Mouse (Mus musculus) embryonic facial prominence, embryonic 10.5 days (tissue): ENCODE results near the gene Cdcp2. TPM values are rescaled to one million over a fixed set of nuclear protein-coding genes. Genes with fewer than 3 reads are reported as not detected.
"Not testable (repeated sequence)": the region's sequence is repeated elsewhere in the genome, so short reads cannot be mapped to it uniquely, and the experiment has no call there.

Experiments used
- DNase-seq: peaks from one replicate; pipeline ENCODE4 v3.0.0-alpha.2; 2017; ENCODE audit warnings: low spot score
- H3K27ac ChIP-seq: fragments of 300-500 bp; sonication (generic); replicated peaks from 2 replicates; pipeline ENCODE4 v1.5.1; 2016; ENCODE audit warnings: mild to moderate bottlenecking
- H3K27me3 ChIP-seq: fragments of 300-500 bp; sonication (generic); replicated peaks from 2 replicates; pipeline ENCODE4 v1.6.1; 2016; ENCODE audit warnings: low read depth, mild to moderate bottlenecking; ENCODE audit not compliant: poor library complexity, severe bottlenecking
- H3K36me3 ChIP-seq: fragments of 300-500 bp; sonication (generic); replicated peaks from 2 replicates; pipeline ENCODE4 v1.6.1; 2016; ENCODE audit warnings: mild to moderate bottlenecking, moderate library complexity
- H3K4me1 ChIP-seq: fragments of 300-500 bp; sonication (generic); 2 replicates; pipeline ENCODE4 v1.6.1; 2016
- H3K4me3 ChIP-seq: fragments of 300-500 bp; sonication (generic); 2 replicates; pipeline ENCODE4 v1.5.1; 2016; ENCODE audit warnings: mild to moderate bottlenecking, moderate library complexity
- H3K9me3 ChIP-seq: fragments of 300-500 bp; sonication (generic); 2 replicates; pipeline ENCODE4 v1.6.1; 2016; ENCODE audit warnings: mild to moderate bottlenecking
- WGBS: fragments of 180-500 bp; shearing (Covaris S2); methylation state at CpG from one replicate; pipeline ENCODE4 v1.1.7; 2016; 5-methylcytosine and 5-hydroxymethylcytosine counted together
- polyA plus RNA-seq: library from polyadenylated mRNA; unstranded; fragments of >200 nt; fragmentation: Nextera tagmentation; extraction: Ambion mirVana; gene quantifications from 2 replicates; pipeline ENCODE4 v1.2.1, GENCODE M21; 2016

The Cdcp2 gene
- polyA plus RNA-seq, 1 experiment from 2014 or later = 0.22 TPM

DNA sequence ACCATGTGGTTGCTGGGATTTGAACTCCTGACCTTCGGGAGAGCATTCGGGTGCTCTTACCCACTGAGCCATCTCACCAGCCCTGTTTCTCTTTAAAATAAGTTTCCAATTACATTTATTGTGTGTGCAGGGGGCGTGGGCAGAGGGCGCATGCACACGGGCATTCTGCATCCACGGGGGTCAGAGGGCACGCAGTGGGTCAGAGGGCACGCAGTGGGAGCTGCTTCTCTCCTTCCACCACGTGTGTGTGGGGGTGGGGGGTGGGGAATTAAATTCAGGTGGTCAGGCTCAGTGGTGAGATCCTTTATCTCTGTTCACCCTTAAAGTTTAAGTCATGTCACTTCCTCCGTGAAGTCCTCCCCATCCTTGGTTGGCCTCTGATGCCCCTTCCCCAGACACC is 1.7 kb downstream of the Cdcp2 start:
- Histone ChIP-seq H3K27me3 (no peaks in the 10 kb centered on the region), H3K9me3 (no peaks in the 10 kb centered on the region), H3K4me1 (peaks cover 69% of the 10 kb centered on the region), H3K4me3 (no peak overlapping the region), H3K27ac (0 out of 2 replicates have a peak overlapping the region, but pooled peaks have one; percentile 40), H3K36me3 (no peaks in the 10 kb centered on the region)
- DNase-seq = no peak
- WGBS = 54% methylated on average over 10 of the region's 10 CpGs

DNA sequence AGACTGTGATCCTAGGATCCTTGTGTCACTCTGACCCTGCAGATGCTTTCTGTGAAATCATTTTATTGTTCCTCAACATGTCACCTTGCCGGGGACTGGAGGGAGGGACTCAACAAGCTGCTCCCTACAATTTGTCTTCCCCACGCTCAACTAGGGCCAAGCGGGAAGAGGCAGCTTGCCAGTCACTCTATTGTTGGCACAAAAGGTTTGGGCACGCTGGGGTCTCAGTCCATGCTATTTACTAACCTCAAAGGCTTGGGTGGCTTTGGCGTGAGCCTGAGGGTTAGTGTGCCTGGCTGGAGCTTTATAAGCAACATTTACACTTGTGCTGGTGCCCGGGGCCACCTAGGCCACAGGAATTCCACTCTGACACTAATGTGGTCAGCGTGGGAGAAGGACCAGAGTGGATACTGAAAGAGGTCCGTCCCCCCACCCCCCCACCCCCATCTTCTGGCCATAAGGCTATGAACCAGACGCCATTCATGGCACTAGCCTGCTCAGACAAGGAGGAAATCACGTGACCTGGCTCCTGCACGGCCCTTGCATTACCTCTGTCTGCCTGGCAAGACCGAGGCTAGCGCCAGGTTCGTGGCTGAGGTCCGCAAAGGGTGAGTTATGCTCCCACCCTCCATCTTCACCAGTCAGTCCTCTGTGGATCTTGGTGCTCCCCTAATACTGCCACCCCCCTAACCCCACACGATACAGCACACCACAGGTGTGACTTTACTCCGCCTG is 2.3 kb downstream of the Cdcp2 start:
- Histone ChIP-seq H3K4me3 (no peak overlapping the region), H3K27me3 (no peaks in the 10 kb centered on the region), H3K4me1 (peaks cover 65% of the 10 kb centered on the region), H3K36me3 (no peaks in the 10 kb centered on the region), H3K9me3 (no peaks in the 10 kb centered on the region), H3K27ac (peak overlapping the region; percentile 57; the same call in 1 of the 2 replicates)
- WGBS = 82% methylated on average over 17 of the region's 17 CpGs
- no peak for DNase-seq

DNA sequence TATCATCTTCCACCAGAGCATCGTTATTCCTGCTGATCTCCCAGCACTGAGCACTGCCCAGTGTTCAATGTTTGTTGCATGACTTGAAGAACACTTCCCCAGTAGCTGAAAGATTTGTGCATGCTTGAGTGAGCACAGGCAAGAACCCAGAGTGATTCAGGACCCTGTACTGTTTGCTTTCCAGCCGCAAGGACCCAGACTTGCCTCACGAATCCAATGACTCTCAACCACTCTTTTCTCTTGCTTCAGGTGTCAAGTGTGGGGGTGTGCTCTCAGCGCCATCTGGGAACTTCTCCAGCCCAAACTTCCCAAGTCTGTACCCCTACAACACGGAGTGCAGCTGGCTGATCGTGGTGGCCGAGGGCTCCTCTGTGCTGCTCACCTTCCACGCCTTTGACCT is 5.5 kb downstream of the Cdcp2 start:
- WGBS = 75% methylated on average over 8 of the region's 8 CpGs
- Histone ChIP-seq H3K36me3 (no peaks in the 10 kb centered on the region), H3K4me3 (no peak overlapping the region), H3K4me1 (peaks cover 45% of the 10 kb centered on the region), H3K27me3 (no peaks in the 10 kb centered on the region), H3K9me3 (no peaks in the 10 kb centered on the region), H3K27ac (peak overlapping the region; percentile 35; the same call in 1 of the 2 replicates)
- DNase-seq = no peak

DNA sequence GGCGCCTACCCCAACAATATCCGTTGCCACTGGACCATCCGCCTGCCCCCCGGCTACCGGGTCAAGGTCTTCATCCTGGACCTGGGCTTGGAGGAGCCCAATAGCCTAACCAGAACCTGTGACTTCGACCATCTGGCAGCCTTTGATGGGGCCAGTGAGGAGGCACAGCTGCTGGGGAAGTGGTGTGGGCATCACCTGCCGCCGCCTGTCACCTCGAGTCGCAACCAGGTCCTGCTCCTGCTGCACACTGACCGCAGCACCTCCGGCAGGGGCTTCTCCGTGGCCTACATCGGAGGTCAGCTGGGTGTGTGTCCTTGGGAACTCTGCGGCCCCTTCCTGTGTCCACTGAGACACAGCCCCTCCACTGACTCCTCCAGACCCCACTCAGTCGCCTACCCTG is 10.1 kb downstream of the Cdcp2 start:
- 89% methylated on average over 16 of the region's 16 CpGs for WGBS
- no peak for DNase-seq
- Histone ChIP-seq H3K27ac (peak overlapping the region; percentile 42; the same call in 1 of the 2 replicates), H3K9me3 (no peaks in the 10 kb centered on the region), H3K36me3 (no peaks in the 10 kb centered on the region), H3K4me1 (peaks cover 44% of the 10 kb centered on the region), H3K4me3 (no peak overlapping the region), H3K27me3 (no peaks in the 10 kb centered on the region)

DNA sequence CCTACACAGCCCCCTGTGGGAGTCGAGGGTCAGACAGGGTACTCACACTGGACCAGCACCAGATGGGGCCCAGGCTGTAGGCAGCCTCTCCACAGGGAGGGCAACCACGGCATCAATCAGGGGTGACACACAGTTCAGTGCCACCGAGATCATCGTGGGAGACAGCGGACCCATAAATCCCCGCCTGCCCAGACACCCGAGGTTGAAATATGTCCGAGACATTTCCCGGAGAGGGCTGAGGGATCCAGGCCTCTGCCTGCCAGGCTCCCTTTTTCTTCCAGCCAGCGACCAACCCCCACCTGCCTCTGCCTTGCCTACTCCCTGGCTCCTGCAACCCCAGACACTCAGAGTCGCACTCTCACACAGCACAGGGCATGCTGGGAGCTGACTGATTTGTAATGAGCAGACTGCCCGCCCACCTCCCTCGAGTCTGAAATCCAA is 11.6 kb downstream of the Cdcp2 start:
- no peaks in the 10 kb centered on the region for H3K9me3 ChIP-seq
- H3K4me3 ChIP-seq = no peak overlapping the region
- peaks cover 31% of the 10 kb centered on the region for H3K4me1 ChIP-seq
- H3K27ac ChIP-seq = peak overlapping the region; percentile 42
- WGBS = 65% methylated on average over 13 of the region's 13 CpGs
- no peaks in the 10 kb centered on the region for H3K36me3 ChIP-seq
- peak; percentile 38 for DNase-seq
- no peaks in the 10 kb centered on the region for H3K27me3 ChIP-seq

DNA sequence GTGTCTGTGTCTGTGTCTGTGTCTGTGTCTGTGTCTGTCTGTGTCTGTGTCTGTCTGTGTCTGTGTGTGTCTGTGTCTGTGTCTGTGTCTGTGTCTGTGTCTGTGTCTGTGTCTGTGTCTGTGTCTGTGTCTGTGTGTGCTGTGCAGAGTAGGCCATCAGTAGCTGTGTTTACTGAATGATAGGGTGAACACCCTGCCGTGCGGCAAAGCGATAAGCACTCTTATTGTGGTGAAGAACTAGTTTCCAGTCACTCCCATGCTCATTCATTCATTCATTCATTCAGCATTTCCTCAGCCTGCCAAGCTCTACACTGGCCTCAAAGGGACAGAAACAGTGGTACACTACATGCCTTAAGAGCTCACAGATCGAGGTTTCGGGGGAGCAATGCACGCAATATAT is 12.5 kb downstream of the Cdcp2 start:
- WGBS = 93% methylated on average over 6 of the region's 6 CpGs
- not testable (repeated sequence) for H3K4me3 ChIP-seq, H3K36me3 ChIP-seq, H3K27me3 ChIP-seq, H3K27ac ChIP-seq, DNase-seq, H3K9me3 ChIP-seq
- H3K4me1 ChIP-seq = peaks cover 33% of the 10 kb centered on the region

DNA sequence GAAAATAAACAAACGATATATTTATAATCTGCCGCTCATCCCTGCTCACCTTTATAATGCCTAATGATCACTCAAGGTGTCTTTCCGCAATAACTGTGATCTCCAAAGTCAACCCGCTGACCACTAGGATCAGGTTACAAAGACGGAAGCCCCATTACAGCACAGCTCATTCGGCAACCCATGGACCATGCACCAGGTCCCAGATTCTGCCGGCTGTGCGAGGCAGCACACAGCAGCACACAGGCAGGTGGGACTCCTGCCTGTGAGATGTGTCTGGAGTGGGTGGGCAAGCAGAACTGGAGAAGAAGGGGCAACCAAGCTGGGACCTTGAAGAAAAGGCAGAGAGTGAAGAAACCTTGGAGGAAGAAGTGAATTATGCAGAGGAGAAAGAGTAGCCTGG is 17.6 kb downstream of the Cdcp2 start:
- no peak overlapping the region for H3K27ac ChIP-seq

DNA sequence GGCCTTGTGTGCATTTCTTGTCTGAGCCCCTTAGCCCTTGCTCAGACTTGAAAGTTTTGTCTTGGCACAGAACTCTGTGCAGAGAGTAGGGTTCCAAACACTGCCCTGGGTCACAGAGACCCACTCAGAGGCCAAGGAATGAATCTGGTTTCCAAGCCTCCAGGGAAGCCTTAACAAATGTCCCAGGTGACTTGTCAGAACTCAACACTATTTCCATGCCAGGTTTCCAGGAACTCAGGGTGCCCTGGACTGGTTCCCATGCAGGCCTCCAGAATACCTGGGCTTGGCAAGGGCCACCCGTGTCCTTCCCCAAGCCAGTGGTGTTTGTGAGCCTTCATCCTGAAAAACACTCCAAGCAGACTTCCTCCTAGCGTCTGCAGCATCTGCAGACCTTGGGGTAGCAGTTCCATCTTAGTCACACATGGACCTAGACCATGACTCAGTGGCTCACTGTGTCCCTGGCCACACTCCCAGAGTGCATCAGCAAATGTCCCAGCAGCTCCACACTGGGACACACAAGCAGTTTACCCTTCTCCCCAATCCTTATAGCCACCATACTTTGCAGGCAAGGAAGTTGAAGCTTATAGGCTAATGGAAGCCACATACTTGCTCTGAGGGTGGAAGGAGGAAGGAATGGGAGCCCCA is 21.2 kb downstream of the Cdcp2 start:
- no peaks in the 10 kb centered on the region for H3K27me3 ChIP-seq
- H3K27ac ChIP-seq = no peak overlapping the region; the same call in 1 of the 2 replicates
- WGBS = 84% methylated on average over 2 of the region's 2 CpGs

More for the DNA sequence above, 17.6 kb downstream of the Cdcp2 start:
- DNase-seq = no peak
- Histone ChIP-seq H3K27me3 (no peaks in the 10 kb centered on the region), H3K36me3 (no peaks in the 10 kb centered on the region), H3K4me1 (peaks cover 22% of the 10 kb centered on the region), H3K4me3 (no peak overlapping the region), H3K9me3 (no peaks in the 10 kb centered on the region)
- WGBS = 57% methylated on average over 8 of the region's 8 CpGs

DNA sequence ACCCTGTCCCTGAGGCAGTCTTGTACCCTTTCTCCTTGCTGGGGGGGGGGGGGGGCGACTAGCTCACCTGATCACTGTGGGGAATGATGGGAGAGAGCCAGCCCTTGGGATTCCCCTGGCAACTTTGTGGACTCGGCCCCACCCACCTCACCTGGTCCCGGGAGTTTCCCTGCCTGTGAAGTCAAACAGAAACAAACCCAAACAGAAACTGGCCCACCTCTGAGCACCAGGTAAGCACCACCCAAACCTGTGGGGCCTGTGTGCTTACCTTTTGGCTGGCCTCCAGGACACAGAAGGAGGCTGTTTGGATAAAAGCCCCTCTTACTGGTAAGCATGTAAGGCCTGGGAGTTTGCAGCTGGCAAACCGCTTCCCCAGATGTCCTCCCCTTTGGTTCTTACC is 22.4 kb downstream of the Cdcp2 start:
- no peak for DNase-seq
- peak overlapping the region; percentile 24; the same call in 1 of the 2 replicates for H3K27ac ChIP-seq
- no peak overlapping the region for H3K4me3 ChIP-seq
- 51% methylated on average over 4 of the region's 4 CpGs for WGBS
- no peaks in the 10 kb centered on the region for H3K27me3 ChIP-seq
- H3K9me3 ChIP-seq = no peaks in the 10 kb centered on the region
- H3K4me1 ChIP-seq = peaks cover 37% of the 10 kb centered on the region
- H3K36me3 ChIP-seq = no peaks in the 10 kb centered on the region

More for the DNA sequence above, 21.2 kb downstream of the Cdcp2 start:
- Histone ChIP-seq H3K4me1 (peaks cover 36% of the 10 kb centered on the region), H3K9me3 (no peaks in the 10 kb centered on the region), H3K4me3 (no peak overlapping the region), H3K36me3 (no peaks in the 10 kb centered on the region)
- DNase-seq = no peak

DNA sequence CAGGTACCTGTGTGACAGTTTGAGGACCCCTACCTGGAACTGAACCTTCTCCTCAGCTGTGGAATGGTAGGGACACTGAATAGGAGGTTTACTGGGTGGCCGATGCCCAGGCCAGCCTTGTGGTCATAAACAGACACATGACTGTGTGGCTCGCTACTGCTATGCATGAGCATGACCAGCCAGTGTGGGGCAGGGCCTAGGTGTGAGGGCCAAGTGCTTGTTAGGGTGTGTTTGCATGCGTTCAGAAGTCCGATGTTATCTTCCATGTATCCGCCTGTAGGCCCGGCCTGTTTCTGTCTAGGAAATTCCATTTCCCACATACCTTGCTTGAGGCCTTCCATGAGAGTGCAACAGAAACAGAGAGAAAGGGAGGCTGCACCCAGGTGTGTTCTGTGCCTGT is 24.0 kb downstream of the Cdcp2 start:
- Histone ChIP-seq H3K27ac (peak overlapping the region; percentile 75), H3K27me3 (0 out of 2 replicates have a peak, but pooled peaks cover 7% of the 10 kb centered on the region), H3K36me3 (no peaks in the 10 kb centered on the region), H3K9me3 (no peaks in the 10 kb centered on the region), H3K4me1 (peaks cover 39% of the 10 kb centered on the region), H3K4me3 (no peak overlapping the region)
- DNase-seq = no peak
- 93% methylated on average over 6 of the region's 6 CpGs for WGBS

DNA sequence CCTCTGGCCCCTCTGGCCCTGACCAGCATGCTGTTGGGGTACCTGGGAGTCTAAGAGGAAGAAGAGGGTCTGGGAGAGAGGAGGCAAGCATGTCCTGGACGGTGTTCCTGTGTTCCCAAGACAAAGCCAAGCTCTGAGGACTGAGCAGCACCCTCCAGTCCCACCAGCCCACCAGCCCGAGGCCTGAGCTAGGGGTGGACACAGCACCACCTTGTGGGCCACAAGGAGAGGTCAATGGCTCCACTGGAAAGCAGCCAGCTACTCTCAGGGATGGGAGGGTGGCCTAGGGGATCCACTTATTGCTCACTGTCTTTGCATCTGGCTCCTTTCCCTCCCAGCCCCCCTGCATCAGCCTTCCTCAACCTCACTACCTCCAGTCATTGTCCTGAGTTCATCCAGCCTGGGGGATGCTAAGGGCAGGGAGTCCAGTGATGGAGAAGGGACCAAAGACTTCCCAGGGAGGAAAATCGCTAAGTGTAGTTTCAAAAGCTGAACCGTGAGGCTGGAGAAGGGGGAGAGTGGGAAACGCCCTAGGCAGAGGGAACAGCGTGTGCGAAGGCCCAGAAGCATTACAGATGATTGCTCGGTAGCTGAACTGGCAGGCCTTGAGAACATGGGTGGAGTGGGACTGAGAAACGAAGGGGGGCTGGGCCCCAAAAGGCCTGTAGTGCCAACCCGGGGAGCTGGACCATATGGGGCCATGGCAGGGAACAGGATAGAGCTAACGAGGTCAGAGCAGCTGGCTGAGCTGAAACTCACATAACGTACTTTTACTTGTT is 24.7 kb downstream of the Cdcp2 start:
- Histone ChIP-seq H3K36me3 (no peaks in the 10 kb centered on the region), H3K4me1 (peaks cover 41% of the 10 kb centered on the region), H3K9me3 (no peaks in the 10 kb centered on the region), H3K27ac (peak overlapping the region; percentile 75), H3K27me3 (0 out of 2 replicates have a peak, but pooled peaks cover 8% of the 10 kb centered on the region), H3K4me3 (no peak overlapping the region)
- WGBS = 67% methylated on average over 12 of the region's 12 CpGs
- DNase-seq = peak; percentile 80

DNA sequence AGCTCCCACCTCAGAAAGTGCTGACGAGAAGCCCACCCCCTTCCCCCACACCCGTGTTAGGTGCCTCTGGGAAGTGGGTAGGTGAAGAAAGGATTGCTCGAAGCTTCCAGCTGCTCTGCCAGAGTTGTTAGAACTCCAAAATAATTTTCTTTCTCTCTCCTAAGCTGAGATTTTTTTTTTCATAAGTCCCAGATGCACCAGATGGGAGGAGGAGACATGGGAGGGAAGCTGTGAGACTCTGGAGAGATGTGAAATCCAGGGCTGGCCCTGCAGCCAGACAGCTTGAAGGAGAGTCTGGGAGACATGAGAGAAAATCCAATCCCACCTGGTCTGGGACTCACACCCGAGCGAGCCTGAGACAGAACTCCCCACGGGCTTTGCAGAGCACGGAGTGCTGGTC is 27.7 kb downstream of the Cdcp2 start:
- H3K4me1 ChIP-seq = peaks cover 60% of the 10 kb centered on the region
- H3K27ac ChIP-seq = no peak overlapping the region; the same call in 1 of the 2 replicates

More for the DNA sequence above, 27.7 kb downstream of the Cdcp2 start:
- Histone ChIP-seq H3K36me3 (no peaks in the 10 kb centered on the region), H3K4me3 (no peak overlapping the region), H3K9me3 (no peaks in the 10 kb centered on the region), H3K27me3 (0 out of 2 replicates have a peak, but pooled peaks cover 11% of the 10 kb centered on the region)
- no peak for DNase-seq
- 72% methylated on average over 7 of the region's 7 CpGs for WGBS
